Mouse (Mus musculus): ENCODE data around the gene Dst.

DNA sequence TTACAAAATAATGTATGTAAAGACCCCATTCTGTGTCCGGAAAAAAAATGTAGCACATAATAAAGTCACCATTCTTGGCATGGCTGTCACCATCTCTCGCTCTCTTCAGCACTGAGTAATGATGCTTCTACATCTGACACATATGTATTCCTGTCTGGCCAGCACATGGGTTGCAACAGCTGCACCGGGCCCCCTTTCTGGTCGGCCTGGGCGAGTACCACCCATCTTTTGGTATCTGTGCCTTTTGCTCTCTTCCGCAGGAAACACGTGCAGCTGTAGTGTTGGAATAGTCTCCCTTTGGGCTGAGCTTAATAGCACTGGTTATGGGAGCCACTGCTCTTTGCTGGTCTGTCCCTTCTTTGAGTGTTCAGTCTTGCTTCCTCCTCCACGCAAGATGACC lies 135.3 kb downstream of the Dst start:
- no peak for TF ChIP-seq CTCF (IDR thresholded peaks at IDR 0.05; ENCODE audit: insufficient read depth, low read depth, low read length)
- TF ChIP-seq POLR2A (IDR thresholded peaks at IDR 0.05; ENCODE audit: insufficient read depth, low read depth, low read length) = no peak
